Mouse (Mus musculus) intestine, embryonic 14.5 days (tissue): ENCODE data around the gene Megf9. TPM values are rescaled to one million over a fixed set of nuclear protein-coding genes. Genes with fewer than 3 reads are reported as not detected.

ENCODE experiments used
- ATAC-seq: fragments of 200-750 bp; cut with Nextera tagmentation; replicated peaks from 2 replicates; pipeline ENCODE4 v1.8.0; 2017; ENCODE audit warnings: low read depth, moderate number of reproducible peaks, moderate TSS enrichment, moderate library complexity; ENCODE audit not compliant: low FRiP score, low TSS enrichment
- DNase-seq: peaks from one replicate; pipeline ENCODE4 v3.0.0-alpha.2; 2018; ENCODE audit warnings: low spot score
- H3K27ac ChIP-seq: fragments of 300-500 bp; sonication (generic); 2 replicates; pipeline ENCODE4 v1.5.1; 2014; ENCODE audit warnings: low read depth, mild to moderate bottlenecking, control low read depth
- H3K27me3 ChIP-seq: fragments of 300-500 bp; sonication (generic); replicated peaks from 2 replicates; pipeline ENCODE4 v1.6.1; 2014; ENCODE audit warnings: low read length, control low read depth; ENCODE audit not compliant: control insufficient read depth, insufficient read depth
- H3K36me3 ChIP-seq: fragments of 300-500 bp; sonication (generic); 2 replicates; pipeline ENCODE4 v1.6.1; 2014; ENCODE audit warnings: low read length, control low read depth; ENCODE audit not compliant: control insufficient read depth, insufficient read depth
- H3K4me1 ChIP-seq: fragments of 300-500 bp; sonication (generic); replicated peaks from 2 replicates; pipeline ENCODE4 v1.6.1; 2014; ENCODE audit warnings: low read length, control low read depth, mixed read lengths; ENCODE audit not compliant: control insufficient read depth, insufficient read depth
- H3K4me2 ChIP-seq: fragments of 300-500 bp; sonication (generic); 2 replicates; pipeline ENCODE4 v1.6.1; 2014; ENCODE audit warnings: low read length
- H3K4me3 ChIP-seq: fragments of 300-500 bp; sonication (generic); 2 replicates; pipeline ENCODE4 v1.5.1; 2014; ENCODE audit warnings: low read depth, low read length, control low read depth, mixed read lengths
- H3K9ac ChIP-seq: fragments of 300-500 bp; sonication (generic); 2 replicates; pipeline ENCODE4 v1.6.1; 2014; ENCODE audit warnings: mild to moderate bottlenecking, low read length
- H3K9me3 ChIP-seq: fragments of 300-500 bp; sonication (generic); 2 replicates; pipeline ENCODE4 v1.6.1; 2016; ENCODE audit warnings: low read length, control low read depth; ENCODE audit not compliant: control insufficient read depth
- WGBS: fragments of 180-500 bp; shearing (Covaris S2); extraction: QIAGEN DNeasy Blood & Tissue Kit; methylation state at CpG from one replicate; pipeline ENCODE4 v1.1.7; 2014; 5-methylcytosine and 5-hydroxymethylcytosine counted together
- polyA plus RNA-seq: library from polyadenylated mRNA; unstranded; fragments of >200 nt; fragmentation: Nextera tagmentation; extraction: Ambion mirVana; gene quantifications from 2 replicates; pipeline ENCODE4 v1.2.1, GENCODE M21; 2014

Megf9 gene
- polyA plus RNA-seq, 1 experiment from 2014 or later, result 8.6 TPM

DNA sequence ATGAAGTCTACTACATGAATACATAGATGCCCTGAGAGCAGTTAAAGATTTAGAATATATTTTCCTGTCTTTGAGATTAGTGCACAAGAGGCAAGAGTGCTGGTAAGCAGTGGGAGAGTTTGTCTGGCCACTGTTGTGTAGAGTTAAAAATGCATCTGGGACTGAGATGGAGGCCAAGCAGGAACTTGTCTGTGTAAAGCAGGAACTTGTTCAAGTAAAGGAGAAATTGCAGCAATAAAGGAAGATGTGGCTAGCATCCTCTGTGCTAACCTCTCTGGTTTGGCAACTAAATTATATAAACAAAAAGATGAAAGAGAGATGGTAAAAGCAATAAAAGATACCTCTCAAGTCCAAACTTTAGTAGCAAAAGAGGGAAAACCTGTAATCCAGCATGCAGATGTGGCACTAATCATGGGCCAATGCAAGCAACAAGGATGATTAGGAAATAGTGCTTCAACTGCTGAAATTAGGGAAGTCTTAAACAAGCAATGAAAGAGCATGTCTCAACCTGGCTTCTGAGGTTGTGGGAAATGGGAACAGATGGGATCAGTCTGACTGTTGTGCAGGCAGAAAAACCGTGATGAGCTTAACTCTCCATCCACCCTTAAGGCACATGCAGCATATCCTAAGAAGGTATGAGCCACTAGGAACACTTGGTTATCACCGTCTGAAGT lies 11.2 kb upstream of the Megf9 start:
- DNase-seq (no peak), ATAC-seq (no peak)
- H3K27me3 ChIP-seq, result no peaks in the 10 kb centered on the region
- no peak overlapping the region for H3K4me3 ChIP-seq
- H3K4me1 ChIP-seq, result no peaks in the 10 kb centered on the region
- H3K9ac ChIP-seq, result no peak overlapping the region
- no peak overlapping the region for H3K27ac ChIP-seq
- no peak overlapping the region for H3K4me2 ChIP-seq
- no peaks in the 10 kb centered on the region for H3K9me3 ChIP-seq
- no peaks in the 10 kb centered on the region for H3K36me3 ChIP-seq
- 56% methylated on average over 2 of the region's 2 CpGs for WGBS

DNA sequence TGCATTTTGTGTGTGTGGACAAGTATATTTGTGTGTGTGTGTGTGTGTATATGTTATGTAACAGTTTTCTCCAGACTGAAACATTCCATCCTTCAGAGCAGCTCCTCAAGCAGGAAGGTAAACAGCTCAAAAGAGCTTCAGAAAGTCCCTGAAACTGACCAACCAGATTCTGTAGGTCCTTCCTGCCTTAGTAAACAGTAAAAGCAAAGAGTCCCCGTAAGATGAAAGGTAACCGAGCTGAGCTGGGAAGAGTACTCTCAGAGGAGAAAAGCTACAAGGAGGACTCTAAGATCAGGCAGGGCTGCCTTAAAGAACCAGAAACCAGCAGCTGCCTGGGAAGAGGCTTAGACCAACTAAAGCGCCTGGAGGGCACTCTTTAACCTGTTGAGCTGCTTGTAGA lies 9.6 kb upstream of the Megf9 start:
- 61% methylated on average over 3 of the region's 3 CpGs for WGBS
- no peak overlapping the region for H3K4me2 ChIP-seq
- no peaks in the 10 kb centered on the region for H3K27me3 ChIP-seq
- no peak for ATAC-seq
- H3K4me3 ChIP-seq, result no peak overlapping the region
- H3K27ac ChIP-seq, result no peak overlapping the region
- no peak overlapping the region for H3K9ac ChIP-seq
- DNase-seq, result no peak
- H3K4me1 ChIP-seq, result no peaks in the 10 kb centered on the region
- H3K36me3 ChIP-seq, result no peaks in the 10 kb centered on the region
- no peaks in the 10 kb centered on the region for H3K9me3 ChIP-seq

DNA sequence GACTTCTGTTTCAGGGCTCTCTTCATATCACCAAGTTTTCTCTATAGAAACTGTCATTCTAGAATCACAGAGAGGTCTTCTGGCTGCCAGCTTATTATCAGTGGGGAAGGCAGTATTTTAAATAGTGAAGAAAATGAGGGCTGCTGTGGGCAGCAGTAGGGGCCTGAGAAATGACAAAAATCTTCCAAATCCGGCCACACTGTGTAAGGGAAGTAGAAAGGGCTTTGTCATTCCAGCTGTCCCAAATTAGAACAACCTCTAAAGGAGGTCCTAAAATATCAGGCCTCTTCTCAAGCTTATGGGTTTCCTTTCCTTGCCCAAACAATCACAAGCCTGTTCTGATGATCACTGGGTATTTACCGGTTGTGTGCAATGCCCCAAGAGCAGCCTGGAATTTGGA lies 7.6 kb upstream of the Megf9 start:
- no peak overlapping the region for H3K9ac ChIP-seq
- no peak overlapping the region for H3K4me2 ChIP-seq
- H3K4me1 ChIP-seq, result no peaks in the 10 kb centered on the region
- no peaks in the 10 kb centered on the region for H3K9me3 ChIP-seq
- no peaks in the 10 kb centered on the region for H3K36me3 ChIP-seq
- no peak overlapping the region for H3K4me3 ChIP-seq
- H3K27me3 ChIP-seq, result no peaks in the 10 kb centered on the region
- DNase-seq (no peak), ATAC-seq (no peak)
- WGBS, result 66% methylated on average over 2 of the region's 2 CpGs
- no peak overlapping the region for H3K27ac ChIP-seq

DNA sequence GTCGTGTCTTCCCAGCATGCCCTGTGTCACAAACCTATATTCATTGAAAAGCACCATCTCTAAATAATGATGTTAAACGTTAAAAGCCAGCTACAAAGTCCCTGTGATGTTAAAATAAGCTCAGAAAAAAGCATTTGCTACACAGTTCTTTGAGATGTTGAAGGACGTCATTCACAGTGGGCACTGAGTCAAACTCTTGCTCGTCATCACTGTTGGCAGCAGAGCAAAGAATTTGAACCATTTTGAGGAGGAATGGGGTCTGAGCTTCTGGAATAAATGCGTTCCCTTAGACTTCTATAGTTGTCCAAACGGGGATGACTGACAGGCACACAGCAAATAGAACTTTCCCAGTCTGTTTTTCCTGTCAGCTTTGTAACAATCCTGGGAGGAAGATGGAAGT lies 5.9 kb upstream of the Megf9 start:
- Histone ChIP-seq H3K9ac (no peak overlapping the region), H3K9me3 (no peaks in the 10 kb centered on the region), H3K27me3 (no peaks in the 10 kb centered on the region), H3K4me3 (no peak overlapping the region), H3K27ac (no peak overlapping the region), H3K4me2 (no peak overlapping the region), H3K36me3 (no peaks in the 10 kb centered on the region), H3K4me1 (peaks cover 7% of the 10 kb centered on the region; the same call in 1 of the 2 replicates)
- DNase-seq (no peak), ATAC-seq (no peak)
- WGBS, result 81% methylated on average over 6 of the region's 6 CpGs

DNA sequence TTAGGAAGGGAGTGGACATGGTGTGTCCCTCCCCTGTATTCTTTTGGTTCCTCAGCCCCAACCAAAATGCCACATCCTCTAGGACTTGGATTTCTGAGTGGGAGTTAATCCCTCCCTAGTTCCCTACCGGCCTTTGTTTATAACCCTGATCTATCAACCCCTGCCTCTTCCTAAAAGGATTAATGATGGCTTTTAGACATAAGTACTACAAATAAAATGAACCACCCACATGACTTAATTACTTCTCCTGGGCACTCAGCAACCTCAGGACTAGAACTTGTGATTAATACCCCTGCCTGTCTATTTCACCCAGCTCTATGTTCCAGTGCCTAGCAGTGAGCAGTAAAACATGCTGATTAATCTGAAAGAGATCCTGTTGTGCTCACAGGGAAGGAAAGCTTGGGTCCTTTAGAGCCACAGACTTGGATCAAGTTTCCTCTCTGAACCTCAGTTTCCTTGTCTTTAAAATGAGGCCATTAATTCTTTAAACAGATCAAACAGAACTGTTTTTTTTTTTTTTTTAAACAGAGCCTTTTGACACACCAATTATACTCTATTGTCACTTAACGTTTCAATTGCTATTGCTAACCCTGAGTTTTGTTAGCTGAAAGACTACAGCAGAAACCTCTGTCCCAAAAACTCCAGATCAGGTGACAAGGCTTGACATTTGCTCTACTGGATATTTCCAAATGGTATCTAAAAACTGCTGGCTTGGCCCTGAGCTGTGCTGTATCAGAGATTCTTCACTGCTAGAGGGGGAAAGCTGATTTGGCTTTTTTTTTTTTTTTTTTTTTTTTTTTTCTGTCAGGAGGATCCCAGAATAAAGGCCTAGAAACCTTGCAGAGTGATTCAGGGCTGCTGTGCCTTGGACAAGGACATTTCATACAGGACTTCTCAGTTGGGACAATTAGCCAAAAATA lies 2.1 kb upstream of the Megf9 start:
- Histone ChIP-seq H3K9ac (no peak overlapping the region), H3K27me3 (no peaks in the 10 kb centered on the region), H3K27ac (no peak overlapping the region), H3K4me1 (peaks cover 11% of the 10 kb centered on the region; the same call in 1 of the 2 replicates), H3K9me3 (no peaks in the 10 kb centered on the region), H3K4me2 (no peak overlapping the region), H3K4me3 (no peak overlapping the region), H3K36me3 (no peaks in the 10 kb centered on the region)
- DNase-seq (no peak), ATAC-seq (no peak)
- WGBS, result 35% methylated on average over 2 of the region's 2 CpGs

DNA sequence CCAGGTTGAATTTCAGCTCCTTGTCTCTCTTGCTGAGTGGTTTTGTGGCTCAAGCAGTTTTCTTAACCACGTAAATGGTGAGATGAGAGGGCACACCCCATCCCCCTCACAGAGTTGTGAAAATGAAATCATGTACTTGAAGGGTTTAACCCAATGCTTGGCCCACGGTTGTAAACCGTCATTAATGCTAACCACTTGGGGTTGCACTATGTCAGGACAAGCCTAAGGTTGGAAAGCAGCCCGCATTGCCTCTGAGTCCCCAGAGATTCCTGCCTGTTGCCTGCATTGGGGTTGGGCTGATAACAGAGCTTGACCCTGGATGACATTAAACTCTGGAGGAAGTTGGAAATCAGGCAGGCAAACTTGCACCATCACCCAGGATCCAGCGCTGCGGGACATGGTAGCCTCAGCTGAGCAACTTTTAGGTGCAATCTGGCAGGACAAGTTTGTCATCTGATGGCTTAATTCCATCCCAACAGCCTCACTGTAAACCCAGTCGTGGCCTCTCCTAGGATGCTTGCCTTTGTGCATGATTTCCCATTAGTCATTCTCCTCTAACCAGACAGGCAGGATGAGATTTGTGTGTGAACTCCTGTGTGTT lies 1.0 kb upstream of the Megf9 start:
- ATAC-seq (0 out of 2 replicates have a peak, but pooled peaks have one; percentile 6), DNase-seq (no peak)
- Histone ChIP-seq H3K9me3 (no peaks in the 10 kb centered on the region), H3K27ac (peak overlapping the region; percentile 95), H3K27me3 (no peaks in the 10 kb centered on the region), H3K4me2 (peak overlapping the region; percentile 89), H3K4me1 (peaks cover 11% of the 10 kb centered on the region; the same call in 1 of the 2 replicates), H3K9ac (peak overlapping the region; percentile 97), H3K36me3 (no peaks in the 10 kb centered on the region), H3K4me3 (peak overlapping the region; percentile 79)
- 7% methylated on average over 7 of the region's 7 CpGs for WGBS

DNA sequence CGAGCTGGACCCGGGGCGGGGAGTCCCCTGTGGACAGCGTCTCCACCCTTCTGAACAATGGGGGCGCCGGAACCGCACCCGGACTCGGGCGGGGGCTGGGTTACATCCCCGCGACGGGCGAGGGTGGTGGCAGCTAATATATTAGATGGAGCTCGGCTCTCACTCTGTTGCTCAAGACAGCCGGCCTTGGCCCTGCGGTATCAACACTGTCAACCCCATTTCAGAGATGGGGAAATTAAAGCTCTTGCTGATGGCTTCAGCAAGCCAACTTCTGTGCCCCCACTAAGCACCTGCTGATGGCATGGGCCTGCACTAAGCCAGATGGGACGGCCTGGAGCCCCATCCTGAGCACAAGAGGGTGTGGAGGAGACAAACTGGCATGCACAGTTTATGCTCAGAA lies 494 bp upstream of the Megf9 start:
- Histone ChIP-seq H3K4me1 (peaks cover 11% of the 10 kb centered on the region; the same call in 1 of the 2 replicates), H3K9ac (peak overlapping the region; percentile 97), H3K4me3 (peak overlapping the region; percentile 79), H3K36me3 (no peaks in the 10 kb centered on the region), H3K4me2 (peak overlapping the region; percentile 89), H3K9me3 (no peaks in the 10 kb centered on the region), H3K27ac (peak overlapping the region; percentile 95), H3K27me3 (no peaks in the 10 kb centered on the region)
- no peak for DNase-seq
- peak; percentile 76 for ATAC-seq
- under 1% methylated on average over 18 of the region's 18 CpGs for WGBS

DNA sequence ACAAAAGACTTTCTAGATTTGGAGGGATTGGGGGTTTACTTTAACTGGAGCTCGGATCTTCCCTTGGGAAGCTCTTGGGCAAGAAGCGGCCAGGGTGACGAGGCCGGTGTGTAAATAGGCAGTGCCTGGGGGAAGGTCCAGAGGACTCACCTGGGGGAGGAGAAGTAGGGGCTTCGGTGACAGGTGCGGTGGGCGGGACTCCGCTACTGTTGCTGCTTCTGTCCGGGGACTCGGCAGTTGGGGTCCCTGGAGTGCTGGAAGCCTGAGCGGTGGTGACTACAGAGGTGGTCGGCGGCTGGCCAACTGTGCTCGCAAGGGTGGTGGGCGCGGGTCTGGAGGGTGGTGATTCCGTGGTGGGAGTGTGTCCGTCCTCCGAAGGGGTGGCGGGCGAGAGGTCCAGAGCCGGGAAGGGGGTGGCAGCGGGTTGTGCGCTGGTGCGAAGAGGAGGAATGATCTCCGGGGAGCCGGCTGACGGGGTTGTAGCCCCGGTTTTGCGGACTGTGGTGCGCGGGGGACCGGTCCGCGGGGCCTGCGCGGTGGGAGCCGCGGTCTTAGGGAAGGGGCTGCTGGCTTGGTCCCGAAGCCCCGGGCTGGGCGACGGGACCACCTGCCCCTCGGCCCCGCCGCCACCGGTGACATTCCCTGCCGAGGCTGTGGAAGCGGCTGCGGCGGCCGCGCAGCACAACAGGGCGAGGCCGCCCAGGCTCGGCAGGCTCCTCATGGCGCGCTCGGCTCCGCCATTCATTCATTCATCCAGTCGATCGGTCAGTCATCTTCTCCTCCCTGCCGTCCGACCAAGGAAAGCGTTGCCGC lies 511 bp downstream of the Megf9 start:
- Histone ChIP-seq H3K4me2 (peak overlapping the region; percentile 89), H3K27ac (no peak overlapping the region; the same call in 1 of the 2 replicates), H3K9me3 (no peaks in the 10 kb centered on the region), H3K4me1 (peaks cover 11% of the 10 kb centered on the region; the same call in 1 of the 2 replicates), H3K27me3 (no peaks in the 10 kb centered on the region), H3K36me3 (no peaks in the 10 kb centered on the region), H3K4me3 (peak overlapping the region; percentile 79), H3K9ac (peak overlapping the region; percentile 97)
- ATAC-seq (peak; percentile 70), DNase-seq (peak; percentile 77)
- WGBS, result under 1% methylated on average over 62 of the region's 66 CpGs
